Mouse (Mus musculus) heart, postnatal 10 days (tissue): ENCODE measurements around the gene Agr2. TPM values are rescaled to one million over a fixed set of nuclear protein-coding genes. Genes with fewer than 3 reads are reported as not detected.

Experiments used
- DNase-seq, 2 experiments: peaks; one replicate each; pipeline ENCODE4 v3.0.0; 2021
- intact Hi-C: fragments of 180-260 bp; cut with DNase I; formaldehyde crosslinking; loops from one replicate; pipeline ENCODE4 v1.15.1; 2025
- total RNA-seq, 2 experiments: library from RNA; stranded (reverse); gene quantifications; 2 replicates each; pipeline ENCODE4 v1.2.3; 2021

Gene Agr2
- total RNA-seq, 2 experiments from 2014 or later, result not detected

- DNase-seq, result no peak
- intact Hi-C loops, result loop anchor here (10.0 kb wide), 1 partner anchor 364 kb away; the partner anchor contains the start of genes D630036H23Rik and Ispd
Observed at GRCm38 (mm10) chr12:36020710-36021109, 28.0 kb downstream of the Agr2 start.

GRCm38 (mm10) chr12:36026126-36026525, 33.4 kb downstream of the Agr2 start:
- DNase-seq, result no peak
- intact Hi-C loops, result loop anchor here (10.0 kb wide), 1 partner anchor 359 kb away; the partner anchor contains the start of genes D630036H23Rik and Ispd

- DNase-seq, result no peak
- intact Hi-C loops, result loop anchor here (10.0 kb wide), 1 partner anchor 358 kb away; the partner anchor contains the start of genes D630036H23Rik and Ispd
Observed at GRCm38 (mm10) chr12:36027171-36027570, 34.5 kb downstream of the Agr2 start.

- intact Hi-C loops, result loop anchor here (10.0 kb wide), 1 partner anchor 356 kb away; the partner anchor contains the start of genes D630036H23Rik and Ispd
- DNase-seq, result no peak
Observed at GRCm38 (mm10) chr12:36028968-36029645, 36.4 kb downstream of the Agr2 start.

GRCm38 (mm10) chr12:36029687-36030086, 37.0 kb downstream of the Agr2 start:
- DNase-seq, result no peak
- intact Hi-C loops, result loop anchor here (5.0 to 10.0 kb wide), 2 partner anchors 355 to 1078 kb away; partner anchors contain the start of genes D630036H23Rik, Ispd and Meox2

GRCm38 (mm10) chr12:36030660-36031363, 38.1 kb downstream of the Agr2 start:
- no peak for DNase-seq
- intact Hi-C loops, result loop anchor here (5.0 kb wide), 1 partner anchor 1076 kb away; the partner anchor contains the start of gene Meox2

GRCm38 (mm10) chr12:36032419-36032818, 39.7 kb downstream of the Agr2 start:
- intact Hi-C loops, result loop anchor here (5.0 kb wide), 1 partner anchor 1075 kb away; the partner anchor contains the start of gene Meox2
- peak; percentile 32 to 40 for DNase-seq

- intact Hi-C loops, result no loop called here
Observed at GRCm38 (mm10) chr12:36035501-36035900, 42.8 kb downstream of the Agr2 start.

GRCm38 (mm10) chr12:36036121-36036520, 43.4 kb downstream of the Agr2 start:
- intact Hi-C loops, result no loop called here
- no peak for DNase-seq

More at GRCm38 (mm10) chr12:36035501-36035900, 42.8 kb downstream of the Agr2 start:
- DNase-seq, result no peak

- intact Hi-C loops, result no loop called here
- peak in 1 of 2 experiments; percentile 32 for DNase-seq
Observed at GRCm38 (mm10) chr12:36036776-36037175, 44.1 kb downstream of the Agr2 start.

- peak in 1 of 2 experiments; percentile 30 for DNase-seq
- intact Hi-C loops, result loop anchor here (5.0 kb wide), 2 partner anchors 118 to 142 kb away; partner anchors contain the start of genes Ankmy2 and Bzw2
Observed at GRCm38 (mm10) chr12:36039541-36040084, 46.9 kb downstream of the Agr2 start.

GRCm38 (mm10) chr12:36040571-36041280, 48.0 kb downstream of the Agr2 start:
- peak in 1 of 2 experiments; percentile 18 for DNase-seq
- intact Hi-C loops, result loop anchor here (5.0 kb wide), 2 partner anchors 117 to 143 kb away; partner anchors contain the start of genes Ankmy2 and Bzw2

GRCm38 (mm10) chr12:36041281-36041589, 48.5 kb downstream of the Agr2 start:
- no peak for DNase-seq
- intact Hi-C loops, result loop anchor here (5.0 kb wide), 2 partner anchors 116 to 144 kb away; partner anchors contain the start of genes Ankmy2 and Bzw2

GRCm38 (mm10) chr12:36041703-36042347, 49.1 kb downstream of the Agr2 start:
- intact Hi-C loops, result loop anchor here (5.0 kb wide), 2 partner anchors 115 to 145 kb away; partner anchors contain the start of genes Ankmy2 and Bzw2
- DNase-seq, result peak; percentile 59 to 63

GRCm38 (mm10) chr12:36042348-36042778, 49.7 kb downstream of the Agr2 start, which contains the start of gene Tspan13:
Gene Tspan13 (minus strand): TSS chr12:36042500.
- DNase-seq, result peak; percentile 83 to 88
- intact Hi-C loops, result loop anchor here (5.0 kb wide), 2 partner anchors 115 to 145 kb away; partner anchors contain the start of genes Ankmy2 and Bzw2

GRCm38 (mm10) chr12:36044691-36045090, 52.0 kb downstream of the Agr2 start:
- intact Hi-C loops, result loop anchor here (5.0 kb wide), 2 partner anchors 113 to 147 kb away; partner anchors contain the start of genes Ankmy2 and Bzw2
- DNase-seq, result no peak

- no peak for DNase-seq
- intact Hi-C loops, result no loop called here
Observed at GRCm38 (mm10) chr12:36046196-36046595, 53.5 kb downstream of the Agr2 start.

GRCm38 (mm10) chr12:36047593-36047992, 54.9 kb downstream of the Agr2 start:
- intact Hi-C loops, result no loop called here
- no peak for DNase-seq

GRCm38 (mm10) chr12:36050276-36050675, 57.6 kb downstream of the Agr2 start:
- intact Hi-C loops, result no loop called here

More at GRCm38 (mm10) chr12:36050276-36050675, 57.6 kb downstream of the Agr2 start:
- DNase-seq, result no peak
